Mouse (Mus musculus): ENCODE data around the gene Loxl3. TPM values are rescaled to one million over a fixed set of nuclear protein-coding genes. Genes with fewer than 3 reads are reported as not detected.
A peak's percentile ranks its signal among the peaks of the same experiment; 100 is the strongest.

The Loxl3 gene
- polyA plus RNA-seq, 1 experiment from 2014 or later: 7.1 TPM

DNA sequence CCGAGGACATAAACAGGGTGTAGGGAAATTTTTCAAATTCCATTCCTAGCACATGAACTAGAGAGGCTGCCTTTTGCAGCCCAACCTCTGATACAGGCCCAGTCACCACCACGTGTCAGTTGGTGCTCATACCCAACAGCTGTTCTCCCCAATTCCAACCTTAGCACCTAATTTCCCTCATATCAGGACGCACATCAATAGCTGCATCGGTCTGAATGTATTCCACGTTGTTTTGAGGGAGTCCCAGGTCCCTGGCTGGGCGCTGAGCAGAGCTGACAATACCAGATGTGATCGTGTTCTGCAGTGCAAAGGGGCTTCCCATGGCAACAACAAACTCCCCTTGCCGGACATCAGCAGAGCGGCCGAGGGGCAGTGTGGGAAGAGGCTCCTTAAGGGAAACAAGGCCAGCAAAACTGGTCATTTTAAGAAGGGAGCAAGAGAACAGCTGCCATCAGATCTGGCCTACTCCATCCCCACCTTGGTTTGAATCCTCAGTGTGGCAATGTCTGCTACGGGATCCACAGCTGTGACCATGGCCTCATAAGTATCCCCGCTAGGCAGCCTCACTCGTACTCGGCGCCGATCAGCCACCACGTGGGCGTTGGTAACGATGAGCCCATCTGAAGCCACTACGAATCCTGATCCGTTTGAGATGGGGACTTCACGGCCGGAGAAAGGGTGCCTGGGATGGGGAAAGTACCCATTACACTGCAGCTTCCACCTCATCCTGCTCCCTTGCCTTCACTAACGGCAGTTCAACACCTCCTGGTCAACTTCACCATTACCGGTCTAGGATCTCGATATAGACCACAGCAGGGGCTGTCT, 19.4 kb downstream of the Loxl3 start:
- DNase-seq (ENCODE audit: low spot score) (peak; percentile 59), ATAC-seq (ENCODE audit: low FRiP score) (peak; percentile 14; the same call in 1 of the 2 replicates)
- H3K36me3 ChIP-seq (ENCODE audit: control insufficient read depth, insufficient read depth, low read length): no peaks in the 10 kb centered on the region
- no peaks in the 10 kb centered on the region for H3K9me3 ChIP-seq (ENCODE audit: control insufficient read depth, low read length)
- 2% methylated on average over 26 of the region's 26 CpGs for WGBS
- H3K4me3 ChIP-seq (ENCODE audit: low read depth, low read length): peak overlapping the region; percentile 100
- peak overlapping the region; percentile 87 for H3K4me2 ChIP-seq (replicated peaks; ENCODE audit: low read depth, low read length)
- no peaks in the 10 kb centered on the region for H3K27me3 ChIP-seq (ENCODE audit: control insufficient read depth, insufficient read depth, low read length)
- peaks cover 14% of the 10 kb centered on the region; the same call in 1 of the 2 replicates for H3K4me1 ChIP-seq (replicated peaks; ENCODE audit: control insufficient read depth, insufficient read depth, low read length)
- peak overlapping the region; percentile 88 for H3K27ac ChIP-seq (ENCODE audit: low read depth, low read length)
- peak overlapping the region; percentile 91 for H3K9ac ChIP-seq (ENCODE audit: low read depth, low read length)

DNA sequence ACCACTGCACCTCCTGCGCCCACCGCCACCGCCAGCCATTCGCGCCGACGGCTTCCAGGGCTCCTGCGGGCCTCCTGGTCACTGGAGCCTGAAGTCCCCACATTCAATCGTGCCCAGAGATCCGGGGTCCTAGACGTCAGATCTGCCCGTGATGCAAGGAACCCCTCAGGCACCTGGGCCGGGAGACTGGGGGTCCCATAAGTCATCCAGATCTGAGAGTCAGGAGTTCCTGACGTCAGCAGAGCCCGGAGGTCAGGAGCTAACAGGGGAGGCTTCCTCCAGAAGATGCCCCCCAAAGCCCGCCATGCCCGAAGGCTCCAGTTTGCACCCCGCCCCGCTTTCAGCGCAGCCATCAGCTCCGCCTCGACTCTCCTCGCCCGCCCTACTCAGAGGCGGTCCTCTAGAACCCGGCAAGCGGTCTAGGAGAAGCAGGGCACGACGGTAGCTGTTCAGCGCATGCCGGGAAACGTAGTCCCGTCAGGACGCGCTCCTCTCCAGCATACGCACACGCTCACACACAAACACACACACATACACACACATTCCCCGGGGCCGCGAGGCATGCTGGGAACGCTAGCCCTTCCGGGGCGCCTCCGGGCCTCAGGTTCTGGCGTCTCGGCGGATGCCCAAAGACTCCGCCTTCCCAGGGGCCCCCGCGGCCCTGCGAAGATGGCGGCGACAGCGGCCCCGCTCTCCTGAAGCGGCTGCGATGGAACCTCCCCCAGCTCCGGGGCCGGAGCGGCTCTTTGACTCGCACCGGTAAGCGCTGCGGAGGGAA, 20.3 kb downstream of the Loxl3 start, which contains the start of gene Aup1:
Gene Aup1, plus strand, starts transcription at position 448 of the 778 bp plus-strand sequence.
- Histone ChIP-seq H3K9me3 (ENCODE audit: control insufficient read depth, low read length) (no peaks in the 10 kb centered on the region), H3K27ac (ENCODE audit: low read depth, low read length) (peak within 1 kb of the TSS; percentile 88), H3K4me3 (ENCODE audit: low read depth, low read length) (peak within 1 kb of the TSS; percentile 100), H3K27me3 (ENCODE audit: control insufficient read depth, insufficient read depth, low read length) (no peaks in the 10 kb centered on the region), H3K9ac (ENCODE audit: low read depth, low read length) (peak within 1 kb of the TSS; percentile 91), H3K4me2 (replicated peaks; ENCODE audit: low read depth, low read length) (peak within 1 kb of the TSS; percentile 87), H3K36me3 (ENCODE audit: control insufficient read depth, insufficient read depth, low read length) (no peaks in the 10 kb centered on the region), H3K4me1 (replicated peaks; ENCODE audit: control insufficient read depth, insufficient read depth, low read length) (peaks cover 14% of the 10 kb centered on the region; the same call in 1 of the 2 replicates)
- WGBS: under 1% methylated on average over 63 of the region's 64 CpGs
- DNase-seq (ENCODE audit: low spot score): peak; percentile 99
- peak; percentile 96 for ATAC-seq (ENCODE audit: low FRiP score)

DNA sequence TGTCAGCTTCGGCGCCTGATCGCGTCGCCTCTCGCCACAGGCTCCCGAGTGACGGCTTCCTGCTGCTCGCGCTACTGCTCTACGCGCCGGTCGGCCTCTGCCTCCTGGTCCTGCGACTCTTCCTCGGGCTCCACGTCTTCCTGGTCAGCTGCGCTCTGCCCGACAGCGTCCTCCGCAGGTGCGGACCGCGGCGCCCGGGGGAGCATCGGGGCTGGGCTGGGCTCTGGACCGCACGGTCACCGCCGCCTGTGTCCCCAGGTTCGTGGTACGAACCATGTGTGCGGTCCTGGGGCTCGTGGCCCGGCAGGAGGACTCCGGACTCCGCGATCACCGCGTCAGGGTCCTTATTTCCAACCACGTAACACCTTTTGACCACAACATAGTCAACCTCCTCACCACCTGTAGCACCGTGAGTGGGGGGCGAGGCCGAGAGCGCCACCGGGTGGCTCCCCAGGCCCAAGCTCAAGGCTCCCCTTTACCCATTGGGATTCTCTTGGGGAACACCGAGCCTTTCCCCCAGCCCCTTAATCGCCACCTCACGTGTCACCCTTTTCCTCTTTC, 21.0 kb downstream of the Loxl3 start, which contains the start of gene Htra2:
Gene Htra2, minus strand, starts transcription at position 403 of the 561 bp plus-strand sequence.
- DNase-seq (ENCODE audit: low spot score) (no peak), ATAC-seq (ENCODE audit: low FRiP score) (no peak; the same call in 1 of the 2 replicates)
- no peaks in the 10 kb centered on the region for H3K27me3 ChIP-seq (ENCODE audit: control insufficient read depth, insufficient read depth, low read length)
- under 1% methylated on average over 50 of the region's 50 CpGs for WGBS
- H3K4me2 ChIP-seq (replicated peaks; ENCODE audit: low read depth, low read length): peak within 1 kb of the TSS; percentile 87
- no peaks in the 10 kb centered on the region for H3K9me3 ChIP-seq (ENCODE audit: control insufficient read depth, low read length)
- H3K9ac ChIP-seq (ENCODE audit: low read depth, low read length): peak within 1 kb of the TSS; percentile 91
- H3K27ac ChIP-seq (ENCODE audit: low read depth, low read length): peak within 1 kb of the TSS; percentile 88
- peaks cover 14% of the 10 kb centered on the region; the same call in 1 of the 2 replicates for H3K4me1 ChIP-seq (replicated peaks; ENCODE audit: control insufficient read depth, insufficient read depth, low read length)
- no peaks in the 10 kb centered on the region for H3K36me3 ChIP-seq (ENCODE audit: control insufficient read depth, insufficient read depth, low read length)
- peak within 1 kb of the TSS; percentile 100 for H3K4me3 ChIP-seq (ENCODE audit: low read depth, low read length)

DNA sequence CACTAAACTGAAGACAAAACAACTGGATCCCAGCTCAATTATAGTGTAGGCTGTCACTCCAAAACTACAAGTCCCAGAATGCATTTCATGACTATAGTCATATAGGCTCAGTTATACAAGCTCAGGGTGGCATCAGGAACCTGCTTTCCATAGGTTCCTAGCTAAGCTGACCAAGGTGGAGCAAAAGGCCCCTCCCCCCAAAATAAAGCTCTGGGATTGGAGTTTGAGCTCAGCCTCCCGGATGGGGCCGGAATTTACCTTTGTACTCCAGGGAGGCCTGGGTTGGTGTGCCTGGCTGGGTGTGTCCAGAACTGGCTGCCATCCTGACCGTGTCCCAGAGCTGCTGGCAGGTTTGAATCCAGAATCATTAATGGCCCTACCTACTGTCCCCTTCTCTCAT, 23.8 kb downstream of the Loxl3 start, which contains the start of gene Dqx1:
Gene Dqx1, plus strand, starts transcription at position 55 of the 400 bp plus-strand sequence.
- no peak within 1 kb of the TSS for H3K4me3 ChIP-seq (ENCODE audit: low read depth, low read length)
- WGBS: 59% methylated on average over 3 of the region's 3 CpGs

DNA sequence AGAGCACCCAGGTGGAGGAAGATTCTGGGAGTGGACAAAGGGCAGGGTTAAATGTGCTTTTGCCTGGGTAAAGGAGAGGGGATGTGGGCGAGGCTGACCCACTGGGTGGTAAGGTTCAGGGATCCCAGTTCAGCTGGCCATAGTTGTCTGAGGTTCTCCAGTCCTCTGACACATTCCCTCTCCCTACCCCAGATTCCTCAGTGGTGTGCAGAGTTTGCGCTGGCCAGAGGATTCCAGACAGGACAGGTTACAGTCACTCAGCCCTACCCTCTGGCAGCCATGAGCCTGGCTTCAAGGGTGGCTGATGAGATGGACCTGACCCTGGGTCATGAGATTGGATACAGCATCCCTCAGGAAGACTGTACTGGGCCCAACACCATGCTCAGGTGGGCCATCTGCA, 24.8 kb downstream of the Loxl3 start:
- DNase-seq (ENCODE audit: low spot score): no peak
- no peak overlapping the region for H3K9ac ChIP-seq (ENCODE audit: low read depth, low read length)
- H3K9me3 ChIP-seq (ENCODE audit: control insufficient read depth, low read length): no peaks in the 10 kb centered on the region
- H3K27me3 ChIP-seq (ENCODE audit: control insufficient read depth, insufficient read depth, low read length): peaks cover 19% of the 10 kb centered on the region
- H3K27ac ChIP-seq (ENCODE audit: low read depth, low read length): no peak overlapping the region
- no peak for ATAC-seq (ENCODE audit: low FRiP score)
- H3K4me1 ChIP-seq (replicated peaks; ENCODE audit: control insufficient read depth, insufficient read depth, low read length): 0 out of 2 replicates have a peak, but pooled peaks cover 7% of the 10 kb centered on the region
- H3K4me3 ChIP-seq (ENCODE audit: low read depth, low read length): no peak overlapping the region
- no peak overlapping the region for H3K4me2 ChIP-seq (replicated peaks; ENCODE audit: low read depth, low read length)
- H3K36me3 ChIP-seq (ENCODE audit: control insufficient read depth, insufficient read depth, low read length): no peaks in the 10 kb centered on the region
- WGBS: 77% methylated on average over 2 of the region's 2 CpGs

More for the DNA sequence above, 23.8 kb downstream of the Loxl3 start, which contains the start of gene Dqx1:
- H3K4me1 ChIP-seq (replicated peaks; ENCODE audit: control insufficient read depth, insufficient read depth, low read length): peaks cover 11% of the 10 kb centered on the region; the same call in 1 of the 2 replicates
- no peak within 1 kb of the TSS for H3K4me2 ChIP-seq (replicated peaks; ENCODE audit: low read depth, low read length)
- no peak for ATAC-seq (ENCODE audit: low FRiP score)
- H3K9ac ChIP-seq (ENCODE audit: low read depth, low read length): no peak within 1 kb of the TSS
- H3K27me3 ChIP-seq (ENCODE audit: control insufficient read depth, insufficient read depth, low read length): peaks cover 10% of the 10 kb centered on the region
- no peaks in the 10 kb centered on the region for H3K9me3 ChIP-seq (ENCODE audit: control insufficient read depth, low read length)
- no peak within 1 kb of the TSS for H3K27ac ChIP-seq (ENCODE audit: low read depth, low read length)
- no peaks in the 10 kb centered on the region for H3K36me3 ChIP-seq (ENCODE audit: control insufficient read depth, insufficient read depth, low read length)
- DNase-seq (ENCODE audit: low spot score): no peak

DNA sequence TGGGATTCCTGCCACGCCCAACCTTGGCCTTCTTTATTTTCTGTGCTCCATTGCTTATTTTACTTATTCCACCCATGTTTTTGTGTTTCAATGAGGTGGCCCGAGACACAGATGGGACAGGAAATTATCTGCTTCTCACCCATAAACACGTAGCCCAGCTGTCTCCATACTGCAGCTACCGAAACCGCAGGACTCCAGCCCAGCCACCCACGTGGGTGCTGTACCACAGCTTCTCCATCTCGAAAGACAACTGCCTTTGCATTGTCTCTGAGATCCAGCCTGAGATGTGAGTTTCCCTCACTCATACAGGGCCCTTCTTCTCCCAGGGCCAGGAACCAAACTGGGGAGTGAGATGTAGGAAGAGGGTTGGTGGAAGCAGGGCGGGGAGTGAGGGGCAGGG, 32.0 kb downstream of the Loxl3 start:
- H3K9me3 ChIP-seq (ENCODE audit: control insufficient read depth, low read length): no peaks in the 10 kb centered on the region
- no peak overlapping the region for H3K4me2 ChIP-seq (replicated peaks; ENCODE audit: low read depth, low read length)
- H3K27ac ChIP-seq (ENCODE audit: low read depth, low read length): no peak overlapping the region
- no peak overlapping the region for H3K4me3 ChIP-seq (ENCODE audit: low read depth, low read length)
- 44% methylated on average over 8 of the region's 8 CpGs for WGBS
- H3K4me1 ChIP-seq (replicated peaks; ENCODE audit: control insufficient read depth, insufficient read depth, low read length): peaks cover 7% of the 10 kb centered on the region
- no peaks in the 10 kb centered on the region for H3K36me3 ChIP-seq (ENCODE audit: control insufficient read depth, insufficient read depth, low read length)
- ATAC-seq (ENCODE audit: low FRiP score) (no peak), DNase-seq (ENCODE audit: low spot score) (no peak)
- no peak overlapping the region for H3K9ac ChIP-seq (ENCODE audit: low read depth, low read length)
- H3K27me3 ChIP-seq (ENCODE audit: control insufficient read depth, insufficient read depth, low read length): peaks cover 89% of the 10 kb centered on the region

DNA sequence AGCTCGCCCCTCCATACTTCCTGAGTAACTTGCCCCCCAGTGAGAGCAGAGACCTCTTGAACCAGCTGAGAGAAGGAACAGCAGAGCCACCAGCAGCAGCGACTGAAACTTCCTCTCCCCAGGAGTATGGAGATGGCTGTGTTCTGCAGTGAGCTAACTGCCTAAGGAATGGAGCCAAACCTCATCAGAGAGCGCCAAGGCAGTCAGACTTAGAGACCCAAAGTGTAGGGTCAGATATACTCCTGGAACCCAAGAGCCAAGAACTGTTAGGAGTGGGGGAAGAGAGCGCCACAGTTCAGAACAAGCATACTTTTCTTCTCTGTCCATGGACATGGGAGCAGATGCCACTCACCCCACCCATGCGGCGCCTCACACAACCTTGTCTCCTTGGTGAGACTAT, 32.5 kb downstream of the Loxl3 start:
- no peaks in the 10 kb centered on the region for H3K36me3 ChIP-seq (ENCODE audit: control insufficient read depth, insufficient read depth, low read length)
- H3K27me3 ChIP-seq (ENCODE audit: control insufficient read depth, insufficient read depth, low read length): peaks cover 93% of the 10 kb centered on the region
- no peaks in the 10 kb centered on the region for H3K9me3 ChIP-seq (ENCODE audit: control insufficient read depth, low read length)
- 30% methylated on average over 6 of the region's 6 CpGs for WGBS
- no peak overlapping the region for H3K9ac ChIP-seq (ENCODE audit: low read depth, low read length)
- peaks cover 10% of the 10 kb centered on the region for H3K4me1 ChIP-seq (replicated peaks; ENCODE audit: control insufficient read depth, insufficient read depth, low read length)
- no peak for ATAC-seq (ENCODE audit: low FRiP score)
- no peak overlapping the region for H3K4me2 ChIP-seq (replicated peaks; ENCODE audit: low read depth, low read length)
- H3K4me3 ChIP-seq (ENCODE audit: low read depth, low read length): no peak overlapping the region
- DNase-seq (ENCODE audit: low spot score): no peak
- no peak overlapping the region for H3K27ac ChIP-seq (ENCODE audit: low read depth, low read length)

DNA sequence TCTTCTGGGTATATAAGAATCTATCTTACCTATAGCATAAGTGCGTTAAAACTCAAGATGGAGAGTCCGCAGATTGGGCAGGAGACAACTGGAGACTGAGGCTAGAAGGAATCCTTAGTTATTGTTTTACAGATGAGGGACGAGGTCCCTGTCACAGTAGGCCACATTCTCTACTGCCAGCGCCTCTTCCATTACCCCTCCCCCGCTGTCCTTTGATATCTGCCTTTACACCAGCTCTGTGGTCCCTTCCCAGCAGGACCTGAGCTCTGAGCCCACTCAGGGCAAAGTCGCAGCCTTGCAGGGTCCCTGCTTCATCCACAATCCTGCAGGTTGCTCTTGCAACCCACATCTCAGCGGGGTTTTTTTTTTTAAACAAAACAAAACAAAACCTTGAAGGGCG, 34.2 kb downstream of the Loxl3 start:
- WGBS: 3% methylated on average over 8 of the region's 8 CpGs
- peak overlapping the region; percentile 4; the same call in 1 of the 2 replicates for H3K4me3 ChIP-seq (ENCODE audit: low read depth, low read length)

More for the DNA sequence above, 34.2 kb downstream of the Loxl3 start:
- H3K36me3 ChIP-seq (ENCODE audit: control insufficient read depth, insufficient read depth, low read length): no peaks in the 10 kb centered on the region
- DNase-seq (ENCODE audit: low spot score) (peak; percentile 38), ATAC-seq (ENCODE audit: low FRiP score) (no peak)
- no peak overlapping the region for H3K27ac ChIP-seq (ENCODE audit: low read depth, low read length)
- H3K27me3 ChIP-seq (ENCODE audit: control insufficient read depth, insufficient read depth, low read length): peaks cover 96% of the 10 kb centered on the region
- H3K9me3 ChIP-seq (ENCODE audit: control insufficient read depth, low read length): no peaks in the 10 kb centered on the region
- H3K9ac ChIP-seq (ENCODE audit: low read depth, low read length): no peak overlapping the region
- no peak overlapping the region for H3K4me2 ChIP-seq (replicated peaks; ENCODE audit: low read depth, low read length)
- peaks cover 10% of the 10 kb centered on the region for H3K4me1 ChIP-seq (replicated peaks; ENCODE audit: control insufficient read depth, insufficient read depth, low read length)

Data from hindbrain, embryonic 11.5 days (tissue).